Mouse (Mus musculus): ENCODE measurements around the gene Socs2. TPM values are rescaled to one million over a fixed set of nuclear protein-coding genes. Genes with fewer than 3 reads are reported as not detected.
A peak's percentile ranks its signal among the peaks of the same experiment; 100 is the strongest.

Gene Socs2
- polyA plus RNA-seq, 1 experiment from 2014 or later, result 138 TPM

- Histone ChIP-seq H3K9me3 (ENCODE audit: control insufficient read depth, low read length) (0 out of 2 replicates have a peak, but pooled peaks cover 5% of the 10 kb centered on the region), H3K36me3 (replicated peaks; ENCODE audit: control insufficient read depth, insufficient read depth) (no peaks in the 10 kb centered on the region), H3K4me2 (replicated peaks) (no peak overlapping the region), H3K4me3 (replicated peaks; ENCODE audit: low read length) (no peak overlapping the region), H3K4me1 (replicated peaks; ENCODE audit: control insufficient read depth, insufficient read depth, low read length) (no peaks in the 10 kb centered on the region), H3K27me3 (ENCODE audit: control insufficient read depth, insufficient read depth, low read length) (no peaks in the 10 kb centered on the region), H3K27ac (no peak overlapping the region), H3K9ac (no peak overlapping the region)
- WGBS, result 71% methylated on average over 7 of the region's 7 CpGs
- ATAC-seq (ENCODE audit: low FRiP score), result no peak
- DNase-seq (ENCODE audit: low spot score), result no peak
Observed at GRCm38 (mm10) chr10:95367241-95367640, 49.7 kb downstream of the Socs2 start.

GRCm38 (mm10) chr10:95362326-95362725 is 54.7 kb downstream of the Socs2 start:
- no peak for ATAC-seq (ENCODE audit: low FRiP score)
- Histone ChIP-seq H3K4me1 (replicated peaks; ENCODE audit: control insufficient read depth, insufficient read depth, low read length) (no peaks in the 10 kb centered on the region), H3K4me2 (replicated peaks) (no peak overlapping the region), H3K9ac (no peak overlapping the region), H3K27me3 (ENCODE audit: control insufficient read depth, insufficient read depth, low read length) (no peaks in the 10 kb centered on the region), H3K27ac (no peak overlapping the region), H3K4me3 (replicated peaks; ENCODE audit: low read length) (no peak overlapping the region), H3K36me3 (replicated peaks; ENCODE audit: control insufficient read depth, insufficient read depth) (no peaks in the 10 kb centered on the region), H3K9me3 (ENCODE audit: control insufficient read depth, low read length) (0 out of 2 replicates have a peak, but pooled peaks cover 5% of the 10 kb centered on the region)
- DNase-seq (ENCODE audit: low spot score), result no peak
- WGBS, result 23% methylated on average over 2 of the region's 2 CpGs

- H3K4me2 ChIP-seq (replicated peaks), result no peak overlapping the region
- no peak overlapping the region for H3K27ac ChIP-seq
- no peaks in the 10 kb centered on the region for H3K36me3 ChIP-seq (replicated peaks; ENCODE audit: control insufficient read depth, insufficient read depth)
- H3K4me3 ChIP-seq (replicated peaks; ENCODE audit: low read length), result no peak overlapping the region
- no peaks in the 10 kb centered on the region for H3K4me1 ChIP-seq (replicated peaks; ENCODE audit: control insufficient read depth, insufficient read depth, low read length)
- DNase-seq (ENCODE audit: low spot score), result no peak
- H3K27me3 ChIP-seq (ENCODE audit: control insufficient read depth, insufficient read depth, low read length), result no peaks in the 10 kb centered on the region
- H3K9ac ChIP-seq, result no peak overlapping the region
- ATAC-seq (ENCODE audit: low FRiP score), result no peak
- WGBS, result 94% methylated on average over 12 of the region's 12 CpGs
- 0 out of 2 replicates have a peak, but pooled peaks cover 5% of the 10 kb centered on the region for H3K9me3 ChIP-seq (ENCODE audit: control insufficient read depth, low read length)
Observed at GRCm38 (mm10) chr10:95361260-95361841, 55.6 kb downstream of the Socs2 start.

- Histone ChIP-seq H3K27me3 (ENCODE audit: control insufficient read depth, insufficient read depth, low read length) (no peaks in the 10 kb centered on the region), H3K36me3 (replicated peaks; ENCODE audit: control insufficient read depth, insufficient read depth) (no peaks in the 10 kb centered on the region), H3K27ac (no peak overlapping the region), H3K9me3 (ENCODE audit: control insufficient read depth, low read length) (0 out of 2 replicates have a peak, but pooled peaks cover 5% of the 10 kb centered on the region), H3K4me2 (replicated peaks) (no peak overlapping the region), H3K4me3 (replicated peaks; ENCODE audit: low read length) (no peak overlapping the region), H3K9ac (no peak overlapping the region), H3K4me1 (replicated peaks; ENCODE audit: control insufficient read depth, insufficient read depth, low read length) (no peaks in the 10 kb centered on the region)
- DNase-seq (ENCODE audit: low spot score) (no peak), ATAC-seq (ENCODE audit: low FRiP score) (no peak)
- WGBS, result 91% methylated on average over 5 of the region's 5 CpGs
Observed at GRCm38 (mm10) chr10:95360048-95360447, 56.9 kb downstream of the Socs2 start.

- H3K4me2 ChIP-seq (replicated peaks), result no peak overlapping the region
- H3K27me3 ChIP-seq (ENCODE audit: control insufficient read depth, insufficient read depth, low read length), result no peaks in the 10 kb centered on the region
- ATAC-seq (ENCODE audit: low FRiP score) (no peak), DNase-seq (ENCODE audit: low spot score) (no peak)
- no peak overlapping the region for H3K27ac ChIP-seq
- no peaks in the 10 kb centered on the region for H3K36me3 ChIP-seq (replicated peaks; ENCODE audit: control insufficient read depth, insufficient read depth)
- no peaks in the 10 kb centered on the region for H3K4me1 ChIP-seq (replicated peaks; ENCODE audit: control insufficient read depth, insufficient read depth, low read length)
- no peak overlapping the region for H3K9ac ChIP-seq
- 95% methylated on average over 3 of the region's 3 CpGs for WGBS
- H3K9me3 ChIP-seq (ENCODE audit: control insufficient read depth, low read length), result no peaks in the 10 kb centered on the region; the same call in 1 of the 2 replicates
- no peak overlapping the region for H3K4me3 ChIP-seq (replicated peaks; ENCODE audit: low read length)
Observed at GRCm38 (mm10) chr10:95357721-95358120, 59.3 kb downstream of the Socs2 start.

- no peak overlapping the region for H3K4me2 ChIP-seq (replicated peaks)
- H3K27me3 ChIP-seq (ENCODE audit: control insufficient read depth, insufficient read depth, low read length), result no peaks in the 10 kb centered on the region
- DNase-seq (ENCODE audit: low spot score), result no peak
- no peaks in the 10 kb centered on the region for H3K4me1 ChIP-seq (replicated peaks; ENCODE audit: control insufficient read depth, insufficient read depth, low read length)
- ATAC-seq (ENCODE audit: low FRiP score), result no peak
- H3K36me3 ChIP-seq (replicated peaks; ENCODE audit: control insufficient read depth, insufficient read depth), result no peaks in the 10 kb centered on the region
- H3K4me3 ChIP-seq (replicated peaks; ENCODE audit: low read length), result no peak overlapping the region
- H3K9me3 ChIP-seq (ENCODE audit: control insufficient read depth, low read length), result peaks cover 3% of the 10 kb centered on the region; the same call in 1 of the 2 replicates
- no peak overlapping the region for H3K9ac ChIP-seq
- H3K27ac ChIP-seq, result no peak overlapping the region
- 82% methylated on average over 7 of the region's 7 CpGs for WGBS
Observed at GRCm38 (mm10) chr10:95356711-95357110, 60.3 kb downstream of the Socs2 start.

- no peaks in the 10 kb centered on the region for H3K36me3 ChIP-seq (replicated peaks; ENCODE audit: control insufficient read depth, insufficient read depth)
- DNase-seq (ENCODE audit: low spot score) (peak; percentile 39), ATAC-seq (ENCODE audit: low FRiP score) (peak; percentile 60; the same call in 1 of the 2 replicates)
- H3K4me2 ChIP-seq (replicated peaks), result no peak overlapping the region
- 19% methylated on average over 6 of the region's 6 CpGs for WGBS
- H3K4me1 ChIP-seq (replicated peaks; ENCODE audit: control insufficient read depth, insufficient read depth, low read length), result no peaks in the 10 kb centered on the region
- no peak overlapping the region for H3K4me3 ChIP-seq (replicated peaks; ENCODE audit: low read length)
- H3K9me3 ChIP-seq (ENCODE audit: control insufficient read depth, low read length), result peaks cover 3% of the 10 kb centered on the region; the same call in 1 of the 2 replicates
- no peaks in the 10 kb centered on the region for H3K27me3 ChIP-seq (ENCODE audit: control insufficient read depth, insufficient read depth, low read length)
- no peak overlapping the region for H3K9ac ChIP-seq
- H3K27ac ChIP-seq, result 0 out of 2 replicates have a peak overlapping the region, but pooled peaks have one; percentile 1
Observed at GRCm38 (mm10) chr10:95355678-95356268, 61.2 kb downstream of the Socs2 start.

GRCm38 (mm10) chr10:95354673-95355072 is 62.3 kb downstream of the Socs2 start:
- Histone ChIP-seq H3K9ac (no peak overlapping the region), H3K27ac (no peak overlapping the region), H3K9me3 (ENCODE audit: control insufficient read depth, low read length) (peaks cover 3% of the 10 kb centered on the region; the same call in 1 of the 2 replicates), H3K27me3 (ENCODE audit: control insufficient read depth, insufficient read depth, low read length) (no peaks in the 10 kb centered on the region), H3K4me1 (replicated peaks; ENCODE audit: control insufficient read depth, insufficient read depth, low read length) (no peaks in the 10 kb centered on the region), H3K36me3 (replicated peaks; ENCODE audit: control insufficient read depth, insufficient read depth) (no peaks in the 10 kb centered on the region), H3K4me2 (replicated peaks) (no peak overlapping the region), H3K4me3 (replicated peaks; ENCODE audit: low read length) (no peak overlapping the region)
- ATAC-seq (ENCODE audit: low FRiP score) (no peak), DNase-seq (ENCODE audit: low spot score) (no peak)

- 51% methylated on average over 6 of the region's 6 CpGs for WGBS
- no peak for DNase-seq (ENCODE audit: low spot score)
- no peak overlapping the region for H3K27ac ChIP-seq
Observed at GRCm38 (mm10) chr10:95354047-95354446, 62.9 kb downstream of the Socs2 start.

More at GRCm38 (mm10) chr10:95354047-95354446, 62.9 kb downstream of the Socs2 start:
- Histone ChIP-seq H3K9ac (no peak overlapping the region), H3K4me1 (replicated peaks; ENCODE audit: control insufficient read depth, insufficient read depth, low read length) (no peaks in the 10 kb centered on the region), H3K27me3 (ENCODE audit: control insufficient read depth, insufficient read depth, low read length) (no peaks in the 10 kb centered on the region), H3K4me2 (replicated peaks) (no peak overlapping the region), H3K4me3 (replicated peaks; ENCODE audit: low read length) (no peak overlapping the region), H3K9me3 (ENCODE audit: control insufficient read depth, low read length) (peaks cover 3% of the 10 kb centered on the region; the same call in 1 of the 2 replicates), H3K36me3 (replicated peaks; ENCODE audit: control insufficient read depth, insufficient read depth) (no peaks in the 10 kb centered on the region)
- ATAC-seq (ENCODE audit: low FRiP score), result no peak
